Mouse (Mus musculus): ENCODE data around the gene Sez6l2. TPM values are rescaled to one million over a fixed set of nuclear protein-coding genes. Genes with fewer than 3 reads are reported as not detected.

The Sez6l2 gene
- polyA plus RNA-seq, 1 experiment from 2014 or later: 1.9 TPM

DNA sequence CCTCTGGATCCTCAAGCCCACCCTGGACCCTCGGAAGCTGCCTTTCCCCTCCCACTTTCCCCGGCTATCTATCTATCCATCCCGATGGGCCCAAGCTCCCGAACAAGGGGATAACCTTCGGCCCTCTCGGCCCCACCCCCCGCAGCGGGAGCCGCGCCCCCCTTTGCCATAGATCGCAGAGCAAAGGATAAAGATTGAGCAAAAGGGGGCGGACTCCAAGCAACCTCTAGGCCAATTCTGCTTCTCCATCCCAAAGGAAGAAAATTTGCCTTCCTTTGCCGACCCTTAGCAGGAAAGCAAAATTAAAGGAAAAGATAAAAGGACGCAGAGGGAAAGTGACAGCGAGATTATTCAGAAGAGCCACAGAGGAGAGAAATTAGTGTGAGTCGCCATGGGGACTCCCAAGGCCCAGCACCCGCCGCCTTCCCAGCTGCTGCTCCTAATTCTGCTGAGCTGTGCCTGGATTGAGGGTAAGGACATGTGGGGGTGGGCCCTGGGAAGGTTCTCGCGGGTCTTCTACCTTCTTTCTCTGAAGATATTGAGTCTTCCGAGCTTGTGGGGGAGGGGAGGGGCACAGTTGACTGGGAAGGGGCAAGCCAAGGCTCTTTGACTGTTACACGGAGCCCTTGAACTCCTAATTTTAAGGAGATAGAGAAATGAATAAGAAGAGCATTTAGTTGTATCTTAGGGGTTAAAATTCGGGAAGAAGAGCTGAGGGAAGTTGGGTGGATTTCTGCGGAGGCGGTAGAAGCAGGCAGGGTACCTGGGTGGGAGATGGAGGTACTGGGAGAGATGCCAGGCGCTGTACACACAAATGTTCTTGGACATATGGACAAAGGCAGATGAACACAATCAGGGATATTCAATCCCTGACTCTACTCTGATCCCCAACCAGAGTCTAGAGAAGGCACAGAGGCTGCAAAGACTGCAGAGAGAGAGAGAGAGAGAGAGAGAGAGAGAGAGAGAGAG lies 568 bp downstream of the Sez6l2 start:
- Histone ChIP-seq H3K4me2 (ENCODE audit: low read depth, low read length) (0 out of 2 replicates have a peak overlapping the region, but pooled peaks have one; percentile 1), H3K27ac (ENCODE audit: low read length) (no peak overlapping the region), H3K36me3 (ENCODE audit: control insufficient read depth, insufficient read depth, low read length) (no peaks in the 10 kb centered on the region), H3K4me1 (ENCODE audit: control insufficient read depth, insufficient read depth, low read length) (peaks cover 7% of the 10 kb centered on the region; the same call in 1 of the 2 replicates), H3K27me3 (ENCODE audit: control insufficient read depth, insufficient read depth, low read length) (peaks cover 19% of the 10 kb centered on the region), H3K9ac (ENCODE audit: low read length) (no peak overlapping the region), H3K9me3 (replicated peaks; ENCODE audit: control insufficient read depth, low read length) (no peaks in the 10 kb centered on the region), H3K4me3 (replicated peaks; ENCODE audit: low read length) (peak overlapping the region; percentile 55)
- 6% methylated on average over 26 of the region's 26 CpGs for WGBS
- no peak for ATAC-seq (ENCODE audit: insufficient read depth, low FRiP score)

DNA sequence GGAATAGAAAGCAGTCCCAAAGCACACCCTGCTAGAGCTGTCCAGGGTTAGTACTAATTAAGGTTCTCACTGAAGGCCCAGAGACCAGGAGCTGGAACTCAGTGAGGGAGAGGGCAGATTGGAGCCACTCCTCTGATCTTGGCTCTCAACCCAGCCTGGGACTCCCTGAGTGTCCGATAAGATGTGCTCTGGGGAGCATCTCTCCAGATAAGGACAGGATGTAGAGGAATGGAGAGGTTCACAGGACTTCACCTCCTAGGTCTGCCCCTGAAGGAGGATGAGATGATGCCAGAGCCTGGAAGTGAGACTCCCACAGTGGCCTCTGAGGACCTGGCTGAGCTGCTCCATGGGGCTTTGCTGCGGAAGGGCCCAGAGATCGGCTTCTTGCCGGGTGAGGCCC lies 1.4 kb downstream of the Sez6l2 start:
- 27% methylated on average over 4 of the region's 4 CpGs for WGBS
- H3K9me3 ChIP-seq (replicated peaks; ENCODE audit: control insufficient read depth, low read length): no peaks in the 10 kb centered on the region
- no peak overlapping the region for H3K4me3 ChIP-seq (replicated peaks; ENCODE audit: low read length)
- H3K4me2 ChIP-seq (ENCODE audit: low read depth, low read length): no peak overlapping the region
- no peak for ATAC-seq (ENCODE audit: insufficient read depth, low FRiP score)
- peaks cover 19% of the 10 kb centered on the region for H3K27me3 ChIP-seq (ENCODE audit: control insufficient read depth, insufficient read depth, low read length)
- H3K9ac ChIP-seq (ENCODE audit: low read length): no peak overlapping the region
- no peak overlapping the region for H3K27ac ChIP-seq (ENCODE audit: low read length)
- no peaks in the 10 kb centered on the region for H3K36me3 ChIP-seq (ENCODE audit: control insufficient read depth, insufficient read depth, low read length)
- H3K4me1 ChIP-seq (ENCODE audit: control insufficient read depth, insufficient read depth, low read length): peaks cover 7% of the 10 kb centered on the region; the same call in 1 of the 2 replicates

- under 1% methylated on average over 8 of the region's 8 CpGs for WGBS
- Histone ChIP-seq H3K9ac (ENCODE audit: low read length) (no peak overlapping the region), H3K27ac (ENCODE audit: low read length) (no peak overlapping the region), H3K4me1 (ENCODE audit: control insufficient read depth, insufficient read depth, low read length) (peaks cover 7% of the 10 kb centered on the region; the same call in 1 of the 2 replicates), H3K4me2 (ENCODE audit: low read depth, low read length) (no peak overlapping the region), H3K9me3 (replicated peaks; ENCODE audit: control insufficient read depth, low read length) (no peaks in the 10 kb centered on the region), H3K27me3 (ENCODE audit: control insufficient read depth, insufficient read depth, low read length) (peaks cover 19% of the 10 kb centered on the region), H3K36me3 (ENCODE audit: control insufficient read depth, insufficient read depth, low read length) (no peaks in the 10 kb centered on the region), H3K4me3 (replicated peaks; ENCODE audit: low read length) (no peak overlapping the region)
- no peak for ATAC-seq (ENCODE audit: insufficient read depth, low FRiP score)
Observed at GRCm38 (mm10) chr7:126952646-126953045, 2.3 kb downstream of the Sez6l2 start.

- H3K4me2 ChIP-seq (ENCODE audit: low read depth, low read length): no peak overlapping the region
- H3K27ac ChIP-seq (ENCODE audit: low read length): no peak overlapping the region
- peaks cover 16% of the 10 kb centered on the region for H3K27me3 ChIP-seq (ENCODE audit: control insufficient read depth, insufficient read depth, low read length)
- peaks cover 5% of the 10 kb centered on the region; the same call in 1 of the 2 replicates for H3K4me1 ChIP-seq (ENCODE audit: control insufficient read depth, insufficient read depth, low read length)
- WGBS: 59% methylated on average over 3 of the region's 3 CpGs
- H3K36me3 ChIP-seq (ENCODE audit: control insufficient read depth, insufficient read depth, low read length): no peaks in the 10 kb centered on the region
- H3K9ac ChIP-seq (ENCODE audit: low read length): no peak overlapping the region
- no peak overlapping the region for H3K4me3 ChIP-seq (replicated peaks; ENCODE audit: low read length)
- H3K9me3 ChIP-seq (replicated peaks; ENCODE audit: control insufficient read depth, low read length): no peaks in the 10 kb centered on the region
- ATAC-seq (ENCODE audit: insufficient read depth, low FRiP score): no peak
Observed at GRCm38 (mm10) chr7:126955125-126955524, 4.8 kb downstream of the Sez6l2 start.

GRCm38 (mm10) chr7:126959780-126960179 lies 9.4 kb downstream of the Sez6l2 start:
- Histone ChIP-seq H3K4me3 (replicated peaks; ENCODE audit: low read length) (no peak overlapping the region), H3K9ac (ENCODE audit: low read length) (no peak overlapping the region), H3K36me3 (ENCODE audit: control insufficient read depth, insufficient read depth, low read length) (no peaks in the 10 kb centered on the region), H3K27ac (ENCODE audit: low read length) (no peak overlapping the region), H3K4me1 (ENCODE audit: control insufficient read depth, insufficient read depth, low read length) (no peaks in the 10 kb centered on the region), H3K4me2 (ENCODE audit: low read depth, low read length) (no peak overlapping the region), H3K9me3 (replicated peaks; ENCODE audit: control insufficient read depth, low read length) (no peaks in the 10 kb centered on the region), H3K27me3 (ENCODE audit: control insufficient read depth, insufficient read depth, low read length) (no peaks in the 10 kb centered on the region)
- no peak for ATAC-seq (ENCODE audit: insufficient read depth, low FRiP score)
- WGBS: 61% methylated on average over 9 of the region's 9 CpGs

DNA sequence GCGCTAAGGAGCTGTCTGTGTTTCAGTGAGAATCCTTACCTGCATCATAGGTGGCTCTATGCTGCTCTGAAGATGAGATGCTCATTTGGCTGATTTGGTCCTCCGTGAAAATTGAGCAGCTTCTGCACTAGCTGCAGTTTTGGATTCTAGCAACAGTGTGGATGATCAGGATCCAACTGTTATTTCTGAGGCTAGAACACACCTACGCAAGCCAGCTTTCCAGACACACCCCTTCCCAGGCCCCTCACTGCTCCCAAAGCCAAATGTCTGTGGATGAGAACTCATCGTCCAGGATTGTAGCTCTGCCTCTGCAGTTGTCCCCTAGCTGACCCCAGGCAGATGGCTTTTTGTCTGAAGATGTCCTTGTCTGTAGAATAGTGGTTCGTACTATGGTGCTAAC lies 10.7 kb downstream of the Sez6l2 start:
- no peak overlapping the region for H3K9ac ChIP-seq (ENCODE audit: low read length)
- ATAC-seq (ENCODE audit: insufficient read depth, low FRiP score): no peak
- no peaks in the 10 kb centered on the region for H3K27me3 ChIP-seq (ENCODE audit: control insufficient read depth, insufficient read depth, low read length)
- no peaks in the 10 kb centered on the region for H3K4me1 ChIP-seq (ENCODE audit: control insufficient read depth, insufficient read depth, low read length)
- H3K4me3 ChIP-seq (replicated peaks; ENCODE audit: low read length): no peak overlapping the region
- no peak overlapping the region for H3K27ac ChIP-seq (ENCODE audit: low read length)
- no peaks in the 10 kb centered on the region for H3K9me3 ChIP-seq (replicated peaks; ENCODE audit: control insufficient read depth, low read length)
- no peak overlapping the region for H3K4me2 ChIP-seq (ENCODE audit: low read depth, low read length)
- no peaks in the 10 kb centered on the region for H3K36me3 ChIP-seq (ENCODE audit: control insufficient read depth, insufficient read depth, low read length)
- WGBS: 85% methylated on average over 5 of the region's 5 CpGs

- ATAC-seq (ENCODE audit: insufficient read depth, low FRiP score): no peak
- Histone ChIP-seq H3K4me2 (ENCODE audit: low read depth, low read length) (no peak overlapping the region), H3K9me3 (replicated peaks; ENCODE audit: control insufficient read depth, low read length) (no peaks in the 10 kb centered on the region), H3K27me3 (ENCODE audit: control insufficient read depth, insufficient read depth, low read length) (no peaks in the 10 kb centered on the region), H3K27ac (ENCODE audit: low read length) (no peak overlapping the region), H3K4me1 (ENCODE audit: control insufficient read depth, insufficient read depth, low read length) (no peaks in the 10 kb centered on the region), H3K36me3 (ENCODE audit: control insufficient read depth, insufficient read depth, low read length) (no peaks in the 10 kb centered on the region), H3K9ac (ENCODE audit: low read length) (no peak overlapping the region), H3K4me3 (replicated peaks; ENCODE audit: low read length) (no peak overlapping the region)
- 82% methylated on average over 4 of the region's 4 CpGs for WGBS
Observed at GRCm38 (mm10) chr7:126961965-126962364, 11.6 kb downstream of the Sez6l2 start.

GRCm38 (mm10) chr7:126963548-126964286 lies 13.4 kb downstream of the Sez6l2 start:
- Histone ChIP-seq H3K27me3 (ENCODE audit: control insufficient read depth, insufficient read depth, low read length) (no peaks in the 10 kb centered on the region), H3K9me3 (replicated peaks; ENCODE audit: control insufficient read depth, low read length) (no peaks in the 10 kb centered on the region), H3K4me2 (ENCODE audit: low read depth, low read length) (no peak overlapping the region), H3K4me1 (ENCODE audit: control insufficient read depth, insufficient read depth, low read length) (no peaks in the 10 kb centered on the region), H3K36me3 (ENCODE audit: control insufficient read depth, insufficient read depth, low read length) (no peaks in the 10 kb centered on the region), H3K9ac (ENCODE audit: low read length) (no peak overlapping the region), H3K27ac (ENCODE audit: low read length) (no peak overlapping the region), H3K4me3 (replicated peaks; ENCODE audit: low read length) (no peak overlapping the region)
- no peak for ATAC-seq (ENCODE audit: insufficient read depth, low FRiP score)
- WGBS: 28% methylated on average over 19 of the region's 19 CpGs

DNA sequence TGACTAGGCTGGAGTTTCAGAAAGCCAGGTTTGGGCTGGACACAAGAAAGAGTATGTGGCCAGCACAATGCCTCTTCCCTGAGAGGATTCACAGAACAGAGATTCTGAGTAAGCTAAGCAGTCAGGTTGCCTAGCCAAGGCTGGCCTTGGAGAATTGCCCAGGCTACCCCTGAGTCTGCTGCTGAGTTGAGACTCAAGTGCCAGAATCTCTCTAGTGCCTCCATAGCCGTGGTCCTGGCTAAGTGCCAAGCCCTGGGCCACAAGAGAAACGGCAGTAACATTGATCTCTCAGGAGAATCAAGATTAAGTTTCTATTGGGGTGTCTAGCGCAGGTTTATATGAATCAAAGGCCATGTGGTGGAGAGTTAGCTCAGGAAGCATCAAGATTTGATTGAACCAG lies 15.2 kb downstream of the Sez6l2 start:
- Histone ChIP-seq H3K36me3 (ENCODE audit: control insufficient read depth, insufficient read depth, low read length) (no peaks in the 10 kb centered on the region), H3K27me3 (ENCODE audit: control insufficient read depth, insufficient read depth, low read length) (no peaks in the 10 kb centered on the region), H3K9me3 (replicated peaks; ENCODE audit: control insufficient read depth, low read length) (no peaks in the 10 kb centered on the region), H3K4me1 (ENCODE audit: control insufficient read depth, insufficient read depth, low read length) (no peaks in the 10 kb centered on the region), H3K4me3 (replicated peaks; ENCODE audit: low read length) (no peak overlapping the region), H3K4me2 (ENCODE audit: low read depth, low read length) (no peak overlapping the region), H3K27ac (ENCODE audit: low read length) (no peak overlapping the region), H3K9ac (ENCODE audit: low read length) (no peak overlapping the region)
- 43% methylated on average over 3 of the region's 3 CpGs for whole genome bisulfite sequencing
- no peak for ATAC-seq (ENCODE audit: insufficient read depth, low FRiP score)
